Mouse (Mus musculus) MEL (cell line): ENCODE results near the gene Ccdc142. TPM values are rescaled to one million over a fixed set of nuclear protein-coding genes. Genes with fewer than 3 reads are reported as not detected.

ENCODE experiments used
- DNase-seq: peaks from one replicate; pipeline ENCODE4 v3.0.0; 2011; ENCODE audit warnings: low read depth, low spot score
- H3K27ac ChIP-seq: 2 replicates; pipeline ENCODE4 v1.5.1; 2012; ENCODE audit warnings: low read depth, mild to moderate bottlenecking, control low read depth, low read length, moderate library complexity; ENCODE audit not compliant: control insufficient read depth
- H3K27me3 ChIP-seq, 2 experiments: fragments of 150-350 bp in 1 of 2; sonication (generic) in 1 of 2; 2 replicates each; pipeline ENCODE4 v1.6.1; 2012; ENCODE audit warnings: low read length in 2 of 2, mild to moderate bottlenecking in 2 of 2, improper control_type of control experiment in 1 of 2, moderate library complexity in 1 of 2; ENCODE audit not compliant: insufficient read depth in 2 of 2, control insufficient read depth in 1 of 2
- H3K36me3 ChIP-seq, 2 experiments: 2 replicates each; pipeline ENCODE4 v1.6.1; 2012 to 2014; ENCODE audit warnings: low read length in 2 of 2, improper control_type of control experiment in 1 of 2, inconsistent platforms in 1 of 2, mild to moderate bottlenecking in 1 of 2; ENCODE audit not compliant: insufficient read depth in 2 of 2, control insufficient read depth in 1 of 2
- H3K4me1 ChIP-seq, 2 experiments: fragments of 150-350 bp in 1 of 2; sonication (generic) in 1 of 2; 2 replicates each; pipeline ENCODE4 v1.6.1; 2012; ENCODE audit warnings: low read length in 2 of 2, improper control_type of control experiment in 1 of 2, mild to moderate bottlenecking in 1 of 2; ENCODE audit not compliant: insufficient read depth in 2 of 2, control insufficient read depth in 1 of 2
- H3K4me3 ChIP-seq, 2 experiments: fragments of 150-350 bp in 1 of 2; sonication (generic) in 1 of 2; 2 replicates each; pipeline ENCODE4 v1.5.1; 2012; ENCODE audit warnings: low read depth in 2 of 2, low read length in 2 of 2, mild to moderate bottlenecking in 2 of 2, moderate library complexity in 2 of 2, control low read depth in 1 of 2, improper control_type of control experiment in 1 of 2; ENCODE audit not compliant: control insufficient read depth in 1 of 2, insufficient read depth in 1 of 2
- H3K79me2 ChIP-seq: 2 replicates; pipeline ENCODE4 v1.6.1; 2012; ENCODE audit warnings: mild to moderate bottlenecking, low read length, moderate library complexity; ENCODE audit not compliant: control insufficient read depth, poor library complexity, insufficient read depth
- H3K9ac ChIP-seq: 2 replicates; pipeline ENCODE4 v1.6.1; 2012; ENCODE audit warnings: low read depth, mild to moderate bottlenecking, control low read depth, low read length, moderate library complexity; ENCODE audit not compliant: control insufficient read depth, poor library complexity, severe bottlenecking
- H3K9me3 ChIP-seq: fragments of 150-350 bp; sonication (generic); replicated peaks from 2 replicates; pipeline ENCODE4 v1.6.1; 2012; ENCODE audit warnings: mild to moderate bottlenecking, low read length, improper control_type of control experiment, moderate library complexity; ENCODE audit not compliant: insufficient read depth
- CHD1 ChIP-seq: IDR thresholded peaks from 2 replicates; pipeline ENCODE4 v1.6.1; 2012; ENCODE audit warnings: low read depth, mild to moderate bottlenecking, inconsistent platforms, low read length, improper control_type of control experiment
- E2F4 ChIP-seq: IDR thresholded peaks from 2 replicates; pipeline ENCODE4 v1.6.1; 2011; ENCODE audit warnings: low read depth, low read length, improper control_type of control experiment, borderline replicate concordance
- EP300 ChIP-seq, 2 experiments: IDR thresholded peaks; 2 replicates each; pipeline ENCODE4 v1.6.1; 2011; ENCODE audit warnings: improper control_type of control experiment in 2 of 2, low read length in 2 of 2, low read depth in 1 of 2, mild to moderate bottlenecking in 1 of 2
- ETS1 ChIP-seq: IDR thresholded peaks from 2 replicates; pipeline ENCODE4 v1.6.1; 2012; ENCODE audit warnings: low read depth, mild to moderate bottlenecking, inconsistent platforms, low read length, improper control_type of control experiment, moderate library complexity
- GATA1 ChIP-seq: IDR thresholded peaks from 2 replicates; pipeline ENCODE4 v1.6.1; 2011; ENCODE audit warnings: low read depth, low read length, improper control_type of control experiment
- JUND ChIP-seq: IDR thresholded peaks from 2 replicates; pipeline ENCODE4 v1.6.1; 2011; ENCODE audit warnings: low read depth, mild to moderate bottlenecking, improper control_type of control experiment, low read length
- KAT2A ChIP-seq: conservative IDR thresholded peaks from 2 replicates; pipeline ENCODE4 v1.6.1; 2012; ENCODE audit warnings: low read depth, low read length, improper control_type of control experiment, inconsistent platforms
- MAZ ChIP-seq: IDR thresholded peaks from 2 replicates; pipeline ENCODE4 v1.6.1; 2012; ENCODE audit warnings: low read depth, mild to moderate bottlenecking, inconsistent platforms, low read length, improper control_type of control experiment
- MXI1 ChIP-seq: IDR thresholded peaks from 2 replicates; pipeline ENCODE4 v1.6.1; 2011; ENCODE audit warnings: mild to moderate bottlenecking, low read depth, low read length, improper control_type of control experiment
- NRF1 ChIP-seq: IDR thresholded peaks from 2 replicates; pipeline ENCODE4 v1.6.1; 2014; ENCODE audit warnings: low read depth, mild to moderate bottlenecking, inconsistent platforms, low read length, improper control_type of control experiment, moderate library complexity; ENCODE audit not compliant: poor library complexity, insufficient read depth, severe bottlenecking
- POLR2A ChIP-seq, 2 experiments: IDR thresholded peaks; 2 replicates each; pipeline ENCODE4 v1.6.1; 2011 to 2012; ENCODE audit warnings: low read length in 2 of 2, mild to moderate bottlenecking in 2 of 2, control low read depth in 1 of 2, improper control_type of control experiment in 1 of 2, low read depth in 1 of 2, moderate library complexity in 1 of 2; ENCODE audit not compliant: control insufficient read depth in 1 of 2, insufficient read depth in 1 of 2, poor library complexity in 1 of 2
- POLR2AphosphoS5 ChIP-seq: IDR thresholded peaks from 2 replicates; pipeline ENCODE4 v1.6.1; 2012; ENCODE audit warnings: low read depth, borderline replicate concordance, mild to moderate bottlenecking, inconsistent platforms, low read length, moderate library complexity, mixed read lengths
- SMC3 ChIP-seq: IDR thresholded peaks from 2 replicates; pipeline ENCODE4 v1.6.1; 2011; ENCODE audit warnings: low read depth, low read length, improper control_type of control experiment
- TCF12 ChIP-seq: IDR thresholded peaks from 2 replicates; pipeline ENCODE4 v1.6.1; 2014; ENCODE audit warnings: low read depth, mild to moderate bottlenecking, inconsistent platforms, low read length, improper control_type of control experiment, moderate library complexity
- USF1 ChIP-seq: IDR thresholded peaks from 2 replicates; pipeline ENCODE4 v1.6.1; 2014; ENCODE audit warnings: low read depth, mild to moderate bottlenecking, inconsistent platforms, low read length, improper control_type of control experiment, moderate library complexity
- ZC3H11A ChIP-seq: IDR thresholded peaks from 2 replicates; pipeline ENCODE4 v1.6.1; 2012; ENCODE audit warnings: low read depth, mild to moderate bottlenecking, inconsistent platforms, low read length, improper control_type of control experiment
- ZMIZ1 ChIP-seq: IDR thresholded peaks from 2 replicates; pipeline ENCODE4 v1.6.1; 2012; ENCODE audit warnings: low read depth, mild to moderate bottlenecking, inconsistent platforms, low read length, improper control_type of control experiment, moderate library complexity
- ZNF384 ChIP-seq: IDR thresholded peaks from 2 replicates; pipeline ENCODE4 v1.6.1; 2012; ENCODE audit warnings: low read depth, mild to moderate bottlenecking, inconsistent platforms, low read length, improper control_type of control experiment
- polyA plus RNA-seq, 2 experiments: library from polyadenylated mRNA; stranded (reverse) in 1 of 2; unstranded in 1 of 2; fragments of >175 nt in 1 of 2; fragments of >200 nt in 1 of 2; gene quantifications; 2 replicates each; pipeline versions ENCODE4 v1.2.1 to v1.2.4; 2012; ENCODE audit warnings: low replicate concordance in 2 of 2, low read depth in 1 of 2; ENCODE audit not compliant: insufficient read length in 2 of 2, insufficient read depth in 1 of 2, missing spikeins in 1 of 2
- total RNA-seq: library from RNA; depleted of rRNA; stranded (reverse); fragments of 300-350 nt; gene quantifications from 2 replicates; pipeline ENCODE4 v1.2.3, GENCODE M21; 2012

Ccdc142 gene
- total and polyA plus RNA-seq, 3 experiments, result 2.2 to 5.1 TPM; not detected in 1

DNA sequence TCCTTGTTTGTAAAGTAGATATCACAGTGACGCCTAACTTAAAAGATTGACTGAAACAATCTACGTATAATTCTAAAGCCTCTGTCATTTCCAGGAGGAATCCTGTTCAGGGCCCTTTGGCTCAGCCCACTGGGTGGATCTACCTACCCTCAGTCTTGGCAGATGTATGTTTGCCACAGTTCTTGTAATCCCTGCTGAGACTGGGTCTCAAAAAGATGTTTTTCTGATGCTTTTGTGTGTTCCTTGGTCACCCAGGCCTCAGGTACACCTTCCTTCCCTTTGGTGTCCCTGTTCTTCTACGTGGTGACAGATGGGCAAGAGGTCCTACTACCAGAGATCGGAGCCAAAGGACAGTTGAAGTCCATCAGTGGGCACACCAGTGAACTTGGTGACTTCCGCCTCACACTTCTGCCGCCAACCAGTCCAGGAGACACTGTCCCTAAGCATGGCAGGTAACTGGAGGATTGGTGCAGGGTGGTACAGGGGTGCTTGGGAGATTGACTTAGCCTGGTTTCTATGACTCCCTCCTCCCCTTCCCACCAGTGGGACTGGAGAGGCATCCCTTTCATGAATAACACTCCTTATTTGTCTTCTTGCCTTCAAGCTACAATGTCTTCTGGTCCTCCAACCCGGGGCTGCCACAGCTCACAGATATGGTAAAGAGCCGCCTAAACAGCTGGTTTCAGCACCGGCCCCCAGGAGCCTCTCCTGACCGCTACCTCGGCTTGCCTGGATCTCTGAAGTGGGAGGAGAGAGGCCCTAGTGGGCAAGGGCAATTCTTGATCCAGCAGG lies 15.2 kb downstream of the Ccdc142 start:
- H3K9me3 ChIP-seq, result no peaks in the 10 kb centered on the region
- H3K9ac ChIP-seq, result peak overlapping the region; percentile 88
- H3K4me1 ChIP-seq, result peaks cover 0 to 19% of the 10 kb centered on the region in 2 experiments; a peak in 2 of 4 replicates
- H3K79me2 ChIP-seq, result peaks cover 35% of the 10 kb centered on the region
- peak overlapping the region; percentile 89 to 94 for H3K4me3 ChIP-seq
- H3K36me3 ChIP-seq, result peaks cover 0 to 15% of the 10 kb centered on the region in 2 experiments; a peak in 2 of 4 replicates
- no peak for DNase-seq
- no peaks in the 10 kb centered on the region for H3K27me3 ChIP-seq
- TF ChIP-seq SMC3 (no peak), JUND (no peak), KAT2A (no peak), NRF1 (no peak), MAZ (no peak), EP300 (IDR thresholded peaks at IDR 0.05; ENCODE audit: low read depth in 1 of 2, low read length in 2 of 2) (no peak), ZC3H11A (no peak), E2F4 (no peak), MXI1 (no peak), GATA1 (no peak), ZMIZ1 (no peak), TCF12 (no peak), POLR2A (IDR thresholded peaks at IDR 0.05; ENCODE audit: control insufficient read depth in 1 of 2, insufficient read depth in 1 of 2, low read depth in 1 of 2, low read length in 2 of 2, poor library complexity in 1 of 2) (no peak; a peak in 1 of 4 replicates), ZNF384 (no peak), ETS1 (no peak), POLR2AphosphoS5 (no peak)
- H3K27ac ChIP-seq, result peak overlapping the region; percentile 4

DNA sequence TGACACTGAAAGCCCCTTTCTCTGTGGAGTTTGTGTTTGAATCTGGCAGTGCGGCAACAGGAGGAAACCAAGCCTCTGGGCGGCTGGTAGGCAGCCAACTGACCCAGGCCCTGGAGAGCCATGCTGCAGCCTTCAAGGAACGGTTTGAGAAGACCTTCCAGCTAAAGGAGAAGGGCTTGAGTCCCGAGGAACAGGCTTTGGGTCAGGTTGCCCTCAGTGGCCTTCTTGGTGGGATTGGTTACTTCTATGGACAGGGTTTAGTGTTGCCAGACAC lies 15.7 kb downstream of the Ccdc142 start:
- Histone ChIP-seq H3K79me2 (peaks cover 36% of the 10 kb centered on the region), H3K4me3 (no peak overlapping the region; a peak in 1 of 4 replicates)
- no peak for TF ChIP-seq KAT2A
- no peak for TF ChIP-seq USF1
- TF ChIP-seq CHD1, result no peak
- no peak for TF ChIP-seq ETS1
- TF ChIP-seq, all 39 proteins: peak for 0
- no peak for DNase-seq
- peaks cover 0 to 15% of the 10 kb centered on the region in 2 experiments; a peak in 2 of 4 replicates for H3K36me3 ChIP-seq
- H3K4me1 ChIP-seq, result peaks cover 0 to 19% of the 10 kb centered on the region in 2 experiments; a peak in 2 of 4 replicates
- H3K9ac ChIP-seq, result no peak overlapping the region; the same call in 1 of the 2 replicates
- H3K27me3 ChIP-seq, result no peaks in the 10 kb centered on the region
- H3K9me3 ChIP-seq, result no peaks in the 10 kb centered on the region
- no peak overlapping the region for H3K27ac ChIP-seq
